Mouse (Mus musculus) thymus, adult 2 months (tissue): ENCODE results near the gene Plaur.

Experiments
- CTCF ChIP-seq: fragments of 200-500 bp; IDR thresholded peaks from 2 replicates; pipeline ENCODE4 v1.5.1; 2012; ENCODE audit warnings: mild to moderate bottlenecking, control low read depth, low read length, moderate library complexity, borderline replicate concordance; ENCODE audit not compliant: control insufficient read depth, poor library complexity, insufficient read depth; ENCODE audit errors: extremely low read depth
- POLR2A ChIP-seq: fragments of 200-500 bp; IDR thresholded peaks from 2 replicates; pipeline ENCODE4 v1.6.1; 2012; ENCODE audit warnings: mild to moderate bottlenecking, low read length, control low read depth, moderate library complexity; ENCODE audit not compliant: control insufficient read depth, poor library complexity, insufficient read depth; ENCODE audit errors: extremely low read depth

- TF ChIP-seq CTCF (no peak), POLR2A (no peak)
These were observed 10.2 kb downstream of the Plaur start for GRCm38 (mm10) chr7:24472442-24472841.
